ENCODE assay signal across 9 mouse cellular contexts in genomic region chr10:44447406-44448139, GRCm38 (mm10).
DNase-seq lines count a peak whose midpoint lies in the region; ATAC-seq and TF ChIP-seq lines count a peak whose summit lies in the region.
"Had no signal": no experiment of that assay in that cellular context is flagged by ENCODE, and none has a peak within 500 bp of the region (broad histone marks: within the 10 kb centered on the region; RNA-seq: fewer than 3 reads in every experiment).

No protein-coding gene starts in this region.

- peak overlapping the region; percentile 6 for H3K4me2 ChIP-seq in liver, embryonic 12.5 days
- H3K4me2 ChIP-seq: embryonic facial prominence, embryonic 12.5 days had no signal

- no peak for ATAC-seq in liver, embryonic 12.5 days

- intact Hi-C loops in gastrocnemius, postnatal 14 days (cut with DNase I; ENCODE audit: low total_unique reads), result no loop called here

- no peaks in the 10 kb centered on the region for H3K36me3 ChIP-seq in liver, embryonic 12.5 days
- H3K36me3 ChIP-seq: embryonic facial prominence, embryonic 12.5 days had no signal

- no peak for TF ChIP-seq CTCF in olfactory bulb, adult 2 months (IDR thresholded peaks at IDR 0.05; ENCODE audit: insufficient read depth, low read depth, low read length)

- peak; percentile 51 for DNase-seq in kidney, adult 11 months
- DNase-seq in kidney, adult 9 months, result no peak
- DNase-seq in gastrocnemius, postnatal 14 days, result no peak
- no peak for DNase-seq in cerebellum, postnatal 10 days
- DNase-seq in right cerebral cortex, postnatal 25 days, result no peak

- no peaks in the 10 kb centered on the region; the same call in 1 of the 2 replicates for H3K27me3 ChIP-seq in liver, embryonic 12.5 days (replicated peaks)

- peaks cover 7% of the 10 kb centered on the region; the same call in 1 of the 2 replicates for H3K4me1 ChIP-seq in brown adipose tissue, adult 24 weeks (ENCODE audit: control insufficient read depth, insufficient read depth, insufficient read length, low read length)
- H3K4me1 ChIP-seq in liver, embryonic 12.5 days, result peaks cover 20% of the 10 kb centered on the region
- peaks cover 15% of the 10 kb centered on the region for H3K4me1 ChIP-seq in olfactory bulb, adult 2 months (ENCODE audit: control insufficient read depth, insufficient read depth, low read length)

- WGBS in liver, embryonic 12.5 days (ENCODE audit: insufficient replicate concordance), result 70% methylated on average over 14 of the region's 14 CpGs
- 79% methylated on average over 14 of the region's 14 CpGs for WGBS in olfactory bulb, adult 2 months

- H3K9me3 ChIP-seq in liver, embryonic 12.5 days (replicated peaks), result no peaks in the 10 kb centered on the region
- H3K9me3 ChIP-seq: embryonic facial prominence, embryonic 12.5 days had no signal

- peak overlapping the region; percentile 48 for H3K4me3 ChIP-seq in brown adipose tissue, adult 24 weeks (ENCODE audit: insufficient read depth, low read depth, low read length)
- H3K4me3 ChIP-seq in liver, embryonic 12.5 days, result no peak overlapping the region
- no peak overlapping the region for H3K4me3 ChIP-seq in olfactory bulb, adult 2 months (ENCODE audit: insufficient read depth, low read depth, low read length)
- H3K4me3 ChIP-seq: embryonic facial prominence, embryonic 12.5 days had no signal

- no peak for TF ChIP-seq POLR2A in olfactory bulb, adult 2 months (IDR thresholded peaks at IDR 0.05; ENCODE audit: insufficient read depth, low read depth, low read length)

- H3K9ac ChIP-seq in liver, embryonic 12.5 days, result no peak overlapping the region
- H3K9ac ChIP-seq: embryonic facial prominence, embryonic 12.5 days had no signal

- peak overlapping the region; percentile 67 for H3K27ac ChIP-seq in brown adipose tissue, adult 24 weeks (replicated peaks; ENCODE audit: low read depth, low read length)
- H3K27ac ChIP-seq in liver, embryonic 12.5 days, result no peak overlapping the region
- H3K27ac ChIP-seq in olfactory bulb, adult 2 months (ENCODE audit: insufficient read depth, low read depth, low read length), result peak overlapping the region; percentile 50; the same call in 1 of the 2 replicates
- H3K27ac ChIP-seq: embryonic facial prominence, embryonic 12.5 days had no signal
